ENCODE assay signal across 8 mouse cellular contexts in genomic region chr2:172940003-172940798, GRCm38 (mm10). TPM values are rescaled to one million over a fixed set of nuclear protein-coding genes. Genes with fewer than 3 reads are reported as not detected.
A peak's percentile ranks its signal among the peaks of the same experiment; 100 is the strongest.
DNase-seq lines count a peak whose midpoint lies in the region; ATAC-seq lines count a peak whose summit lies in the region.

TSS of gene Bmp7 (minus strand) at chr2:172940321.

- H3K36me3 ChIP-seq in heart, embryonic 10.5 days: no peaks in the 10 kb centered on the region
- H3K36me3 ChIP-seq in liver, embryonic 12.5 days: no peaks in the 10 kb centered on the region

- 0 out of 2 replicates have a peak within 1 kb of the TSS, but pooled peaks have one; percentile 7 for H3K9ac ChIP-seq in liver, embryonic 12.5 days

- H3K4me2 ChIP-seq in liver, embryonic 12.5 days: peak within 1 kb of the TSS; percentile 67

- under 1% methylated on average over 78 of the region's 82 CpGs for WGBS in heart, embryonic 10.5 days
- WGBS in liver, embryonic 12.5 days (ENCODE audit: insufficient replicate concordance): under 1% methylated on average over 82 of the region's 82 CpGs

- H3K27ac ChIP-seq in heart, embryonic 10.5 days: peak within 1 kb of the TSS; percentile 88
- H3K27ac ChIP-seq in liver, embryonic 12.5 days: peak within 1 kb of the TSS; percentile 64; the same call in 1 of the 2 replicates

- peaks cover 71% of the 10 kb centered on the region for H3K4me1 ChIP-seq in heart, embryonic 10.5 days
- peaks cover 22% of the 10 kb centered on the region; the same call in 1 of the 2 replicates for H3K4me1 ChIP-seq in liver, embryonic 12.5 days

- peaks cover 81% of the 10 kb centered on the region for H3K27me3 ChIP-seq in heart, embryonic 10.5 days (ENCODE audit: insufficient read depth, poor library complexity, severe bottlenecking)
- peaks cover 97% of the 10 kb centered on the region for H3K27me3 ChIP-seq in liver, embryonic 12.5 days (replicated peaks)

- H3K9me3 ChIP-seq in heart, embryonic 10.5 days: no peaks in the 10 kb centered on the region
- H3K9me3 ChIP-seq in liver, embryonic 12.5 days (replicated peaks): no peaks in the 10 kb centered on the region

- ATAC-seq in liver, embryonic 12.5 days: peak; percentile 56

- DNase-seq in gastrocnemius, postnatal 10 days: peak; percentile 56
- no peak for DNase-seq in gastrocnemius, adult 8-10 months (ENCODE audit: low spot score in 2 of 2)
- peak; percentile 87 for DNase-seq in embryo, embryonic 10.5 days (ENCODE audit: low spot score)
- peak; percentile 91 for DNase-seq in heart, embryonic 10.5 days (ENCODE audit: low spot score)
- DNase-seq in kidney, adult 9 months: peak; percentile 87
- DNase-seq in natural killer cell, adult 2 months (ENCODE audit: low spot score in 2 of 2): peak; percentile 9 to 19
- peak; percentile 67 for DNase-seq in thymus, postnatal 0 days (ENCODE audit: low spot score)

- peak within 1 kb of the TSS; percentile 72 for H3K4me3 ChIP-seq in heart, embryonic 10.5 days
- peak within 1 kb of the TSS; percentile 49 for H3K4me3 ChIP-seq in liver, embryonic 12.5 days

RNA-seq across cellular contexts. Expression of gene Bmp7, which starts in this region (rescaled TPM):
- total RNA-seq in gastrocnemius, postnatal 10 days (2021): 1 to 10 TPM; 1.6 to 2.4 TPM
- 1 to 10 TPM in 1 of 4 experiments, under 1 TPM in 3; 0.10 to 1.4 (median 0.25) TPM for total RNA-seq in gastrocnemius, adult 8-10 months (2022)
- polyA plus RNA-seq in heart, embryonic 10.5 days (2016; fragmentation: Nextera tagmentation; extraction: Ambion mirVana): 49.5 and 70.0 TPM in 2 replicates
- polyA plus RNA-seq in liver, embryonic 12.5 days (2016; fragmentation: Nextera tagmentation; extraction: Ambion mirVana): 3.3 and 4.4 TPM in 2 replicates
- polyA plus RNA-seq in thymus, postnatal 0 days (2015; fragmentation: Nextera tagmentation; extraction: Ambion mirVana): 7.7 and 8.1 TPM in 2 replicates

Comparison
In these comparisons a context has a peak if more than half of its experiments do, and no peak if none do; other contexts are left out.
1. DNase-seq: peak in gastrocnemius, postnatal 10 days (single experiment), embryo, embryonic 10.5 days (single experiment), heart, embryonic 10.5 days (single experiment), kidney, adult 9 months (single experiment), natural killer cell, adult 2 months (2 of 2) and thymus, postnatal 0 days (single experiment); none in gastrocnemius, adult 8-10 months (0 of 2).